Comparison of ENCODE assay signal across 16 mouse cellular contexts in genomic region chr8:113665036-113665435, GRCm38 (mm10). TPM values are rescaled to one million over a fixed set of nuclear protein-coding genes. Genes with fewer than 3 reads are reported as not detected.
DNase-seq lines count a peak whose midpoint lies in the region; ATAC-seq lines count a peak whose summit lies in the region.
"Had no signal": no experiment of that assay in that cellular context is flagged by ENCODE, and none has a peak within 500 bp of the region (broad histone marks: within the 10 kb centered on the region; RNA-seq: fewer than 3 reads in every experiment).

No protein-coding gene starts in this region.

- no peaks in the 10 kb centered on the region for H3K9me3 ChIP-seq in hindbrain, embryonic 16.5 days (ENCODE audit: control insufficient read depth, low read length)
- no peaks in the 10 kb centered on the region for H3K9me3 ChIP-seq in neural tube, embryonic 11.5 days (ENCODE audit: control insufficient read depth, low read length)
- no peaks in the 10 kb centered on the region for H3K9me3 ChIP-seq in heart, embryonic 11.5 days (replicated peaks; ENCODE audit: control insufficient read depth, low read length)
- H3K9me3 ChIP-seq: embryonic facial prominence, embryonic 12.5 days; liver, embryonic 12.5 days; lung, embryonic 15.5 days had no signal

- H3K9ac ChIP-seq in hindbrain, embryonic 16.5 days (ENCODE audit: low read depth, low read length), result no peak overlapping the region
- H3K9ac ChIP-seq in neural tube, embryonic 11.5 days (ENCODE audit: low read length), result no peak overlapping the region
- H3K9ac ChIP-seq in heart, embryonic 11.5 days (ENCODE audit: low read depth, low read length), result no peak overlapping the region
- H3K9ac ChIP-seq: embryonic facial prominence, embryonic 12.5 days; liver, embryonic 12.5 days; lung, embryonic 15.5 days had no signal

- no peak overlapping the region for H3K4me2 ChIP-seq in hindbrain, embryonic 16.5 days (ENCODE audit: low read length)
- no peak overlapping the region for H3K4me2 ChIP-seq in neural tube, embryonic 11.5 days (ENCODE audit: low read depth)
- H3K4me2 ChIP-seq in heart, embryonic 11.5 days, result no peak overlapping the region
- H3K4me2 ChIP-seq: embryonic facial prominence, embryonic 12.5 days; liver, embryonic 12.5 days; lung, embryonic 15.5 days had no signal

- no peak overlapping the region for H3K27ac ChIP-seq in hindbrain, embryonic 16.5 days (ENCODE audit: low read depth, low read length)
- no peak overlapping the region for H3K27ac ChIP-seq in neural tube, embryonic 11.5 days (ENCODE audit: low read depth, low read length)
- no peak overlapping the region for H3K27ac ChIP-seq in heart, embryonic 11.5 days (ENCODE audit: low read depth, low read length)
- H3K27ac ChIP-seq: embryonic facial prominence, embryonic 12.5 days; gastrocnemius, adult 2 months; heart, adult 2 months; liver, embryonic 12.5 days; lung, embryonic 15.5 days had no signal

- peaks cover 2% of the 10 kb centered on the region; the same call in 1 of the 2 replicates for H3K4me1 ChIP-seq in hindbrain, embryonic 16.5 days (ENCODE audit: control insufficient read depth, insufficient read depth, low read depth, low read length)
- H3K4me1 ChIP-seq in neural tube, embryonic 11.5 days (ENCODE audit: control insufficient read depth, insufficient read depth, low read length), result no peaks in the 10 kb centered on the region
- no peaks in the 10 kb centered on the region for H3K4me1 ChIP-seq in heart, embryonic 11.5 days (ENCODE audit: control insufficient read depth, insufficient read depth, low read length)
- H3K4me1 ChIP-seq: liver, embryonic 12.5 days; lung, embryonic 15.5 days had no signal

- peak; percentile 34 for DNase-seq in embryo, embryonic 10 days (ENCODE audit: low spot score)
- DNase-seq in embryo, embryonic 9.5 days (ENCODE audit: extremely low spot score), result no peak
- DNase-seq in embryo, embryonic 10.5 days (ENCODE audit: low spot score), result peak; percentile 32
- DNase-seq in neural tube, embryonic 11.5 days (ENCODE audit: low spot score), result no peak
- DNase-seq in adrenal gland, adult (ENCODE audit: inconsistent age in 2 of 2, low spot score in 1 of 2), result no peak
- DNase-seq in right cerebral cortex, postnatal 25 days, result no peak

- H3K4me3 ChIP-seq in hindbrain, embryonic 16.5 days (ENCODE audit: low read length), result no peak overlapping the region
- H3K4me3 ChIP-seq in neural tube, embryonic 11.5 days (ENCODE audit: low read depth, low read length), result no peak overlapping the region
- H3K4me3 ChIP-seq in heart, embryonic 11.5 days (ENCODE audit: low read depth, low read length), result no peak overlapping the region
- H3K4me3 ChIP-seq: embryonic facial prominence, embryonic 12.5 days; gastrocnemius, adult 2 months; heart, adult 2 months; liver, embryonic 12.5 days; lung, embryonic 15.5 days; myocyte had no signal

- WGBS in hindbrain, embryonic 16.5 days, result 51% methylated on average over 4 of the region's 4 CpGs
- 55% methylated on average over 4 of the region's 4 CpGs for WGBS in neural tube, embryonic 11.5 days
- WGBS in heart, embryonic 11.5 days (ENCODE audit: insufficient replicate concordance), result 61% methylated on average over 4 of the region's 4 CpGs

- H3K36me3 ChIP-seq in hindbrain, embryonic 16.5 days (ENCODE audit: control insufficient read depth, insufficient read depth, low read length), result no peaks in the 10 kb centered on the region
- H3K36me3 ChIP-seq in neural tube, embryonic 11.5 days (ENCODE audit: control insufficient read depth, insufficient read depth, low read length), result no peaks in the 10 kb centered on the region
- no peaks in the 10 kb centered on the region for H3K36me3 ChIP-seq in heart, embryonic 11.5 days (ENCODE audit: control insufficient read depth, insufficient read depth, low read length)
- H3K36me3 ChIP-seq: embryonic facial prominence, embryonic 12.5 days; liver, embryonic 12.5 days; lung, embryonic 15.5 days had no signal

- no peaks in the 10 kb centered on the region for H3K27me3 ChIP-seq in hindbrain, embryonic 16.5 days (replicated peaks; ENCODE audit: control insufficient read depth, insufficient read depth, low read length)
- no peaks in the 10 kb centered on the region for H3K27me3 ChIP-seq in neural tube, embryonic 11.5 days (ENCODE audit: control insufficient read depth, insufficient read depth, low read length)
- no peaks in the 10 kb centered on the region for H3K27me3 ChIP-seq in heart, embryonic 11.5 days (ENCODE audit: control insufficient read depth, insufficient read depth, low read length)
- H3K27me3 ChIP-seq: embryonic facial prominence, embryonic 12.5 days; liver, embryonic 12.5 days; lung, embryonic 15.5 days had no signal

- peak; percentile 67 for ATAC-seq in hindbrain, embryonic 16.5 days
- peak; percentile 75 for ATAC-seq in neural tube, embryonic 11.5 days (ENCODE audit: insufficient read depth, low FRiP score, low TSS enrichment)
- ATAC-seq in heart, embryonic 11.5 days (replicated peaks; ENCODE audit: insufficient number of reproducible peaks, low FRiP score, low TSS enrichment), result no peak
- ATAC-seq: liver, embryonic 12.5 days had no signal

RNA-seq across cellular contexts. Expression of gene Syce1l, which starts 22.0 kb away (rescaled TPM):
- 0.43 TPM in 1 of 2 replicates, not detected in the other for polyA plus RNA-seq in hindbrain, embryonic 16.5 days (2015; fragmentation: Nextera tagmentation; extraction: Ambion mirVana)
- polyA plus RNA-seq in neural tube, embryonic 11.5 days (2014; fragmentation: Nextera tagmentation; extraction: Ambion mirVana), result not detected in 2 replicates
- polyA plus RNA-seq in heart, embryonic 11.5 days (2014; fragmentation: Nextera tagmentation; extraction: Ambion mirVana), result not detected in 2 replicates
- polyA plus RNA-seq: embryonic facial prominence, embryonic 12.5 days; heart, adult 2 months; heart, postnatal 0 days; liver, embryonic 12.5 days; lung, embryonic 15.5 days; myocyte; stomach, embryonic 16.5 days had no signal

RNA-seq across cellular contexts. Expression of gene Mon1b, which starts 29.6 kb away (rescaled TPM):
- 11.4 and 14.3 TPM in 2 replicates for polyA plus RNA-seq in hindbrain, embryonic 16.5 days (2015; fragmentation: Nextera tagmentation; extraction: Ambion mirVana)
- 11.8 and 13.3 TPM in 2 replicates for polyA plus RNA-seq in neural tube, embryonic 11.5 days (2014; fragmentation: Nextera tagmentation; extraction: Ambion mirVana)
- polyA plus RNA-seq in heart, embryonic 11.5 days (2014; fragmentation: Nextera tagmentation; extraction: Ambion mirVana), result 4.4 and 5.9 TPM in 2 replicates

Comparison
In these comparisons a context has a peak if more than half of its experiments do, and no peak if none do; other contexts are left out.
1. DNase-seq: peak in embryo, embryonic 10 days (single experiment) and embryo, embryonic 10.5 days (single experiment); none in embryo, embryonic 9.5 days (single experiment), neural tube, embryonic 11.5 days (single experiment), adrenal gland, adult (0 of 2) and right cerebral cortex, postnatal 25 days (single experiment).